Mouse (Mus musculus) forebrain, embryonic 14.5 days (tissue): ENCODE data around the gene Taf1a. TPM values are rescaled to one million over a fixed set of nuclear protein-coding genes. Genes with fewer than 3 reads are reported as not detected.

ENCODE experiments used
- ATAC-seq: fragments of 200-750 bp; cut with Nextera tagmentation; 2 replicates; pipeline ENCODE4 v1.8.0; 2017; ENCODE audit warnings: mild to moderate bottlenecking, moderate library complexity
- DNase-seq: peaks from one replicate; pipeline ENCODE4 v3.0.0-alpha.2; 2015; ENCODE audit warnings: low spot score
- H3K27ac ChIP-seq: fragments of 300-500 bp; sonication (generic); 2 replicates; pipeline ENCODE4 v1.5.1; 2014; ENCODE audit warnings: low read depth, mild to moderate bottlenecking, control low read depth, low read length, moderate library complexity
- H3K27me3 ChIP-seq: fragments of 300-500 bp; sonication (generic); replicated peaks from 2 replicates; pipeline ENCODE4 v1.6.1; 2014; ENCODE audit warnings: low read length, control low read depth, mixed read lengths; ENCODE audit not compliant: control insufficient read depth, insufficient read depth
- H3K36me3 ChIP-seq: fragments of 300-500 bp; sonication (generic); 2 replicates; pipeline ENCODE4 v1.6.1; 2014; ENCODE audit warnings: low read length, control low read depth; ENCODE audit not compliant: control insufficient read depth, insufficient read depth
- H3K4me1 ChIP-seq: fragments of 300-500 bp; sonication (generic); 2 replicates; pipeline ENCODE4 v1.6.1; 2014; ENCODE audit warnings: antibody characterized with exemption, low read length, control low read depth; ENCODE audit not compliant: control insufficient read depth, insufficient read depth
- H3K4me2 ChIP-seq: fragments of 300-500 bp; sonication (generic); 2 replicates; pipeline ENCODE4 v1.6.1; 2014; ENCODE audit warnings: mild to moderate bottlenecking, control low read depth, low read length
- H3K4me3 ChIP-seq: fragments of 300-500 bp; sonication (generic); 2 replicates; pipeline ENCODE4 v1.5.1; 2014; ENCODE audit warnings: low read depth, low read length, control low read depth
- H3K9ac ChIP-seq: fragments of 300-500 bp; sonication (generic); 2 replicates; pipeline ENCODE4 v1.6.1; 2014; ENCODE audit warnings: mild to moderate bottlenecking, low read length, control low read depth, moderate library complexity
- H3K9me3 ChIP-seq: fragments of 300-500 bp; sonication (generic); replicated peaks from 2 replicates; pipeline ENCODE4 v1.6.1; 2016; ENCODE audit warnings: low read length, control low read depth, mixed read lengths; ENCODE audit not compliant: control insufficient read depth
- WGBS: fragments of 180-500 bp; shearing (Covaris S2); extraction: QIAGEN DNeasy Blood & Tissue Kit; methylation state at CpG from one replicate; pipeline ENCODE4 v1.1.7; 2014; 5-methylcytosine and 5-hydroxymethylcytosine counted together
- polyA plus RNA-seq: library from polyadenylated mRNA; unstranded; fragments of >200 nt; fragmentation: Nextera tagmentation; extraction: Ambion mirVana; gene quantifications from 2 replicates; pipeline ENCODE4 v1.2.1, GENCODE M21; 2014

The Taf1a gene
- polyA plus RNA-seq, 1 experiment from 2014 or later = 13.2 TPM

DNA sequence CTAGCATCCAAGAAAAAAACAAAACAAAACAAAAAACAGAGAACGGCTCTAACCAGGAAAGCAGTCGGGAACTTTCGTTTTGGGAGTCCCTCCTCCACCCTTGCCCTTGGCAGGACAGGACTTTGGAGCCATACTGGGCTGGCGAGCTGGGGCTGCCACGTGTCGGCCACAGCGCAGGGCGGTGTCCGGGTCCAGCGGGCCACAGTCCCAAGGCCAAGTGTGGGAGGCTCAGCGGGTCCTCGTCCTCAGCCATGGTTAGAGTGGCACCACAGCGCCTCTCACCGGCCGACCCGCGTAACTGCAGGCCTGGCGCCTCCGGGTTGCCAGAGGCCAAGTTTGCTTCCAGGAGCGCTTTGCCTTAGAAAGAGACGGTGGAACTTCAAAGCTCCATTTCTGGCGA, 50.3 kb downstream of the Taf1a start:
- Histone ChIP-seq H3K4me1 (no peaks in the 10 kb centered on the region), H3K4me2 (peak overlapping the region; percentile 23; the same call in 1 of the 2 replicates), H3K9ac (no peak overlapping the region), H3K27me3 (no peaks in the 10 kb centered on the region), H3K9me3 (no peaks in the 10 kb centered on the region), H3K4me3 (no peak overlapping the region), H3K36me3 (no peaks in the 10 kb centered on the region), H3K27ac (no peak overlapping the region)
- WGBS = 31% methylated on average over 22 of the region's 22 CpGs
- DNase-seq (peak; percentile 8), ATAC-seq (no peak)

DNA sequence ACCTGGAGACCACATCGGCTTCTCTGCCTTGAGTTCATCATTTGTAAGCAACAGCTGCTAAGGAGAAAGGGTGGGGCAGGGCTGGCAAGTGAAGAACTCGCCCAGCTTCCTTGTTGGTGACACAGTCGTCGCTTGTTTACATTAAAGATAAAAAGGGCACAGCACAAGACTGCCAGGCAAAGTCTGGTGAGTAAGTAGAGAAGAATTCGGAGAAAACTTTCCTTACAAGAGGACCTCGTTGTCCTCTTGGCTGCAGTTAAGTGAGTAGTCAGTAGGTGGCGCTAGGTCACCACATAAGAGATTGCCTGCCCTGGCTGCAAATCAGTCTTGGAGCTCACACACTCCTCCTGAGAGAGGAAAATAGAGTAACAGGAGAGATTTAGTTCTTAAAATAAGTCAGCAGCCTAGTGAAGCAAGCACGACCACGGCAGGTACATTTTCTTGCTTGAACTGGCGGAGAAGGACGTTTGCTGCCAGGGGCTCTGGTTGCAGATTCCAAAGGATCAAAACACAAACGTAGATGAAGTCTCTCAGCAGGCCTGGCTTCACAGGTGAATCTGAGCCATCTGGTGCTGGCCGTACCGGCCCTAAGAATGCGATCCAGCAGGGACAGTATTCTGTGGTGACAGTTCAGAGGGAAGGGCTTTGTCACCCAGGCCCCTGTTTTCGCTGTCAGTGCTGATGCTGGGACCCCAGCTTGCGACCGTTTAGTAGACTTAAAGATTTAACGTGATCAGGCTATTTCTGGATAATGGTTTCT, 53.4 kb downstream of the Taf1a start:
- no peaks in the 10 kb centered on the region for H3K9me3 ChIP-seq
- DNase-seq (peak; percentile 93), ATAC-seq (peak; percentile 81)
- H3K27ac ChIP-seq = no peak overlapping the region
- 23% methylated on average over 19 of the region's 19 CpGs for WGBS
- no peaks in the 10 kb centered on the region for H3K36me3 ChIP-seq
- no peaks in the 10 kb centered on the region for H3K4me1 ChIP-seq
- H3K9ac ChIP-seq = no peak overlapping the region
- no peaks in the 10 kb centered on the region for H3K27me3 ChIP-seq
- peak overlapping the region; percentile 18; the same call in 1 of the 2 replicates for H3K4me2 ChIP-seq
- H3K4me3 ChIP-seq = no peak overlapping the region

GRCm38 (mm10) chr1:183453066-183453465, 64.3 kb downstream of the Taf1a start:
- Histone ChIP-seq H3K9ac (no peak overlapping the region), H3K27ac (no peak overlapping the region), H3K36me3 (no peaks in the 10 kb centered on the region), H3K4me1 (no peaks in the 10 kb centered on the region), H3K9me3 (peaks cover 4% of the 10 kb centered on the region; the same call in 1 of the 2 replicates), H3K4me2 (no peak overlapping the region), H3K27me3 (no peaks in the 10 kb centered on the region), H3K4me3 (no peak overlapping the region)
- peak; percentile 45 for DNase-seq
- ATAC-seq = no peak
- 28% methylated on average over 3 of the region's 3 CpGs for WGBS

Other genes starting within 250 kb of the Taf1a start
- 4.4 and 5.5 TPM in 2 replicates for gene Disp1, start 167.5 kb upstream of the Taf1a start, polyA plus RNA-seq
- 37.0 and 40.0 TPM in 2 replicates for gene Aida, start 92.4 kb upstream of the Taf1a start, polyA plus RNA-seq
- gene Brox, start 91.7 kb upstream of the Taf1a start, polyA plus RNA-seq = 109 and 126 TPM in 2 replicates
- 62.9 and 89.3 TPM in 2 replicates for gene Mia3, start 19.4 kb upstream of the Taf1a start, polyA plus RNA-seq
- 0.09 TPM in 2 replicates for gene Hhipl2, start 29.2 kb downstream of the Taf1a start, polyA plus RNA-seq